Mouse (Mus musculus): Measurements from ENCODE around the gene Iqcg.
"Not testable (repeated sequence)": the region's sequence is repeated elsewhere in the genome, so short reads cannot be mapped to it uniquely, and the experiment has no call there.

Iqcg gene

DNA sequence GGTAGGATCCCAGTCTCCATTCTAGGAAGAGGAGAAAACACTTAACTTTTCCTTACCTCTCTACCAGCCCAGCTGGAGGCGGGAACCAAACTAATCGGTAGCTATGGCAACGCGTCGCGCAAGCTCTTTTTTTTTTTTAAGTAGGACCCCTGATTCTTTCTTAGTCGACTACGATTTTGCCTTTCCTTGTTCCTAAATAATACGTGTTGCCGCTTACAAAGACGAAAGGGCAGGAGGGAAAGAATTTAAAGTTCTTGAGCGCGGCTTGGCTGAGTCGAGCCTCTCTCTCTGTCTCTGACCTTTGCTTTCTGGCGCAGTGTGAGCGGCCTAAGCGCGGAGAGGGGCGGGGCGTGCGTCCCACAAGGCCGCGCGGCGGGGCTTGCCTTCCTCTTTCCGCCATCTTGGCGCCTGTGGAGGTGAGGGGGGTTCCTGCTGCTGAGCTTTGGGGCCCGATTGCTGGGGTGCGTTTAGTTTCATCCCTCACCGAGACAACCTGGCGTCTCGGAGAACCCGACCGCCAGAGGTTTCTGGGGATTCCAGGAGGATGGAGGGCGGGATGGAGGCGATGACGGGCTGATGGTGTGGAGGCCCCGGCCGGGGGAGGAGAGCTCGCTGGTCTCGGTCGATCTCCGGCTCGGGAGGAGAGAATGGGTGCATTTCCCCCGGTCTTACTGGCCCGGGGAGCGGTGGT, at the start of gene Iqcg, which contains the start of gene Rpl35a:
Iqcg (minus strand) TSS at position 124 of the 691 bp plus-strand sequence.
Rpl35a (plus strand) TSS at position 359 of the 691 bp plus-strand sequence.
- in situ Hi-C loops (cut with MboI, MseI), result no loop called here

DNA sequence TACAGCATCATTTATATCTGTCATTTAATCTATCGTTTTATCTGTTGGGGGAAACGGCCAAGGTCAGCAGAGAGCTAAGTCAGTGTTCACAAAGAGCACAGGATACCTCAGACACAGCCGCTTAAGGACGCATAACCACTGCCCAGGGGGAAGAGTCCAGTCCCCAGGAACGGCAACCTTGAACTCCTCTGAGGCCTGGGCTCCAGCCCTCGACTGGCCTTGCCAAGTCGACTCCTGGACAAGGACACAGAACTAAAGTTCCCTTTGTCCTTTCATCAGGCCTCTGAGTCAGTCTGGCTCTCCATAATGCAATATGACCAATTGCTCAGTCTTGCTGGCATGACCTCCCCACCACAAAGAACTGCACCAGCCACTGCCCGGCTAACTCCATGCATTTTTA, 29.6 kb upstream of the Iqcg start:
- in situ Hi-C loops (cut with MboI, MseI), result no loop called here

DNA sequence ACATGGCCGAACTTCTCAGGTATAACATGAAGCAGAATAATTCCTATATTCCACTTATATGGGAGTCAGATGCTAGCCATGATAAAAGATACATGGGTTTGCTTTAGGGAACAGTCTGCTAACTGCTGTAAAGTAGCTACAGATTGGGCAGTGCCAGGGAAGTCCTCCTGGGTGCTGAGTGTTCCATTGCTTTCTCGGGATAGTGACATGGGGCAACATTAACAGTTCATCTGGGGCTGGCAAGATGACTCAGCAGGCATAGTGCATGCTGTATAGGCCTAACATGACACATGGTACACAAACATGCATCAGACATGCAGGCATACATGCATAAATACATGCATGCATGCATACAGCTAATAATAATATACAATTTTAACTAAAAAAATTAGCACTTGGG, 28.0 kb upstream of the Iqcg start:
- in situ Hi-C loops (cut with MboI, MseI), result no loop called here

DNA sequence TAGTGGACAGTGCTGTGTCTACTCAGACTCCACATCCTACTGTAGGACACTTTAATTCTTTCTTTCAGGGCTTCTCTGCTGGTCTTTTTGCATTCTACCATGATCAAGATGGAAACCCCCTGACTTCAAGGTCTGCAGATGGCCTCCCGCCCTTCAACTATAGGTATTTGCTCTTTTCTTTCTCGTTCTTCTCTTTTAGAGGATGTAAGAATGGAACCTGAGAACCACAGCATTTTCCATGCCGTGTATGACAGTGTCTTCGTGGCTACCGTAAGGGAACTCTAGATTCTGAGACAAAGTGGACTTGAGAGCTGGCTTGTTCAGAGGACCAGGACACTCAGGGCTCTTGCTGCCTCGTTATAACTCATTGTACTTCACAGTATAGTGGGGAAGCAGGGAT, 26.9 kb upstream of the Iqcg start:
- in situ Hi-C loops (cut with MboI, MseI), result no loop called here

DNA sequence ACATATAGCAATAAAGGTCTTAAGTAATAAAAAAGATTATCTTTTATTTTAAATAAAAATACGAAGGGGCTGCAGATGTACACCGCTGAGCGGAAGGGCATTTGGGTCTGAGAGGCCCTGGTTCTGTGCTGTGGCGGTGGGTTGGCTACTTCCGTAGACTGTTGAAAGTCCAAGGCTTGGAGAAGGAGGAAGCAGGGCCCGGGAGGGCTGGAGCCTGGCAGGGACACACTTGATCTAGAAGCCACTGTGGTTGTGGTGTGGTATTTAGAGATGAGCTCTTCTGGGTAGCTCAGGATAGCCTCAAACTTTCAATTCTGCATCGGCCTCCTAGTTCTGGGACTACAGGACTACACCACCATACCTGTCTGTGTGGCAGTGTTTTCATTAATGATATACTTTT, 24.0 kb upstream of the Iqcg start:
- in situ Hi-C loops (cut with MboI, MseI), result no loop called here

DNA sequence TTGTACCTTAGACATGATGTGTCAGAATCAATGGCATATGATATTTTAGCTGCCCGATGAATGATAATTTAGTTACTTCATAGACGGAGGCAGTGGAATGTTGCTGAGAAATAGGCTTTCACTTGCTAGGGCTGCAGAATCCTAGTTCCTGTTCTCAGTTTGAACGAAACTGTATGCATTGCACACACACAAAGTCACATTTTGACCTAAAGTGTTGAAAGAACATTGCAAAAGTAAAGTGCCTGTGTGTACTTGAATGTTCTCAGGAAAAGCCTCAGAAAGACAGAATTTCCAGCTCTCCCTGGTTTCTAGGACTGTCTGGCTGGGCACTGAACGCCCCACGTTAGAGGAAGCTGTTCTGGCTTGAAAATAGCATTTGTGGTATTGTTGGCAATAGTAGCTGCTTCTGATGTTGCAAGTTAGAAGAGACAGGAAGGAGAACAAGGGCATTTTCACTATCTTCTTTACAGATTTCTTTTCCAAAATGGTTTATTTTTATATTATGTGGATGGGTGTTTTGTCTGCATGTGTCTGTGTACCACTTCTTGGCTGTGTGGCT, 21.1 kb upstream of the Iqcg start:
- in situ Hi-C loops (cut with MboI, MseI), result no loop called here

DNA sequence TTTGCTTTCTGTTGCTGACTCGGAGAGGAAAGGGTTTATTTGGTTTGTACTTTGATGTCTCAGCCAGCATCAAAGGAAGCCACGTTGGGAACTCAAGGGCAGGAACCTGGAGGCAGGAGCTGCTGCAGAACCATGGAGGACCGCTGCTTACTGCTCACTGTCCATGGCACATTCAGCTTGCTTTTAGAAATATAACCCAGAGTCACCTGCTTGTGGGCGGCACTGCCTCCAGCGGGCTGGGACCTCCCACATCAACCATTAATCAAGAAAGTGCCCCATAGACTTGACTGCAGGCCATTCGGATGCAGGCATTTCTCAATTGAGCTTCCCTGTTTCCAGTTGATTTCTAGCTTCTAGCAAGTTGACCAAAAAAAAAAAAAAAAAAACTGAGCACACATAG, 20.1 kb upstream of the Iqcg start:
- in situ Hi-C loops (cut with MboI, MseI), result no loop called here

DNA sequence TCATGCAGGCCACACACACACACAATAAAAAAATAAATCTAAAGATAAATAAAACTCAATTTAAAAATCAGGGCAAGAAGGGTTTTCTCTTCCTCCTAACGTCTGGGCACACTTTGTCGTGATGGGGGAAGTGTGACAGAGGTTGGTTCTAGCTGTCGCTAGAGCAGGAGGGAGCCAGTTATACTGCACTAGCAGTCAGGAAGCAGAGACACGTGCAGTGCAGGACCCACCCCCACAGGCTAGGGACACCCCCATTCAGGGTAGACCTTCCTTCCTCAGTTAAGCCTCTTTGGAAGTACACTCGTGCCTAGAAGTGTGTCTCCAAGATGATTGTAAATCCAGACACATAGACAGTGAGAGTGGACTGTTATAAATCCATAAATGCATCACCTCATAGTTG, 18.9 kb upstream of the Iqcg start:
- in situ Hi-C loops (cut with MboI, MseI), result no loop called here

DNA sequence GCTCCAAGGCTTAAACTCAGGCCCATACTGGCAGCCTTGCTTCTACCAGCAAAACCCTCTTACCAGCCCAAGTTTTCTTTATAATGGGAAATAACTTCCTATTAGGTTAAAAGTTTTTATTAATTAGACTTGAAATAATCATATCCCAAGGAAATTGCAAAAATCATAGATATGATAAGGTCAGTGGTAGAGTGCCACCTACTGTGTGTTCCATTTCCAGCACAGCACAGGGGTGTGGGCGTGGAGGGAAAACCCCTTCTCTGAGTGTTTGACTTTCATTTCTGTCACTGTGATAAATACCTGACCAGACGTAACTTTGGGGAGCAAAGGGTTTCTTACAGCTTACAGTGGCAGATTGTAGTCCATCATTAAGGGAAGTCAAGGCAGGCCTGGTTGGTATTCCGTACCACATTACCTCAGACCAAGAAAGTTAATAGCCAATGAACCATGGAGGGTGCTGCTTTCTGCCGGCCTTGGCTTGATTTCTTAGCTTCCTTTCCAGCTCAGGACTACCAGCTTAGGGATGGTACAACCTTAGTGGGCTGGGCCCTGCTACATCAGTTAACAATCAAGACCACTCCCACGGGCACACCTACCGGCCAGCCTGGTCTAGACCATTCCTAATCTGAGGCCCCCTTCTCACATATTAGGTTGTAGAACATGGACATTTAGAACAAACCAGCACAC, 17.0 kb upstream of the Iqcg start:
- in situ Hi-C loops (cut with MboI, MseI), result no loop called here

DNA sequence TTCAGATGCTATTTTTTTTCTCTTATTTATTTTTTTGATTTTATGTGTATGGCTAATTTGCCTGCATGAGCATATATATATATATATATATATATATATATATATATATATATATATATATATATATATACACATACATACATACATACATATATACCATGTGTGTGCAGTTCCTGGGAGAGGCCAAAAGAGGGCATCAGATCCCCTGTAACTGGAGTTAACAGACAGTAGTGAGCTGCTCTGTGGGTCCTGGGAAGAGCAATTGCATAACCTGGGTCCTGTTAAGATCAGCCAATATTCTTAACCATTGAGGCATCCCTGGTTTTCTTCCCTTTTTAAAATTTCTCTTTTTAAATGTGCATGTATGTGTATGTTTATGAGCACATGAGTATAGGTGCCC, 14.9 kb upstream of the Iqcg start:
- in situ Hi-C loops (cut with MboI, MseI), result no loop called here

DNA sequence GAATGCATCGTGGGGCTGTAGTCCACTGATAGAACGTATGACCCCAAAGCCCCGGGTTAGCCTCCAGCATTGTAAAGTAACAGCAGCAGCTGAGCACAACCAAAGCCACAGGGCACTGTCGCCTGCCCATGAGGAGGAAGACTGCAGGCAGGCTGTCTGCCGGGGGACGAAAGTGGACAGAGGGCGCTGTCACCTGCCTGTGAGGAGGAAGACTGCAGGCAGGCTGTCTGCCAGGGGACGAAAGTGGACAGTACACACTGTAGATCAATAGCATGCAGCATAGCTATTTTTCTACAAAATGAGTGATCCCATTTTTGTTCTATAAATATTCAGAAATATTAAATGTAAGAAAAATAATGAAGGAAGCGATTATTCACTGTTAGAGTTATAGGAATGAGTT, 8.6 kb upstream of the Iqcg start:
- in situ Hi-C loops (cut with MboI, MseI), result loop anchor here (10.0 kb wide), 1 partner anchor 1980 kb away; the partner anchor contains the start of gene Xxylt1

DNA sequence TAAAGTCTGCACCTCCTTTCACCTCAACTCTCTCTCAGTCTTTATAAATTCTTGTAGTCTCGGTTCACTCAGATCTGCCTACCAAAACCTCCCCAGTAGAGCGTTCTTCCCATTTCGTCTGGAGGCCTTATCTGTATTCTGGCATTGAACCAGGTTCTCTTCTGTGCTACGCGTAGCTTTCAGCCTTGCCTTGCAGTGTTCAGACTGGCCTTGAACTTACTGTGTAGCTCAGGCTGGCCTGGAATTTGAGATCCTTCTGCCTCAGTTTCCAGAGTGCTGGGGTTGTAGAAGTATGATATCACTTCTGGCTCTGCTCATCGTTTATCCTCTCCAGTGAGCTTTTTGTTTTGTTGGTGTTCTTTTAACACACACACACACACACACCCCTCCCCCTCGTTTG, 7.2 kb upstream of the Iqcg start:
- in situ Hi-C loops (cut with MboI, MseI), result loop anchor here (10.0 kb wide), 1 partner anchor 1978 kb away; the partner anchor contains the start of gene Xxylt1

DNA sequence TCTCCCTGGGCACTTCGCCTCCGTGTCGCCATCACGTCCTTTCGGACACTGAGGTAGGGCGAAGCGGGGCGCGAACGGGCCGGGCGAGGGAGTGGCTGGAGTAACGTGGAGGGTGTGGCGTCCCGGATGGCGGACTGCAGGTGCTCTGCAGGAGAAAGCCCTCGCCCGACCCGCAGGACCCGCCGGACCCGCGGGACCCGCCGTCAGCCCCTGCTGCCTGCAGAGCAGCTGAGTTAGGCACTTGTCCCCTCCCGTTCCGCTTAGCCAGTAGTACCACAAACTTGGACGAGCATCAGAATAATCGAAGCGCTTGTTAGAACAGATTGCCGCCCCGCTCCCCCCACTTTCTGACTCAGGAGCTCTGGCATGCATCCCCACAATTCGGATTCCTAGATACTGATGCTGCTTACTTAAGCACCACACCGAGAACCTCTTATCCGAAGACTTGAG, 6.7 kb upstream of the Iqcg start:
- in situ Hi-C loops (cut with MboI, MseI), result loop anchor here (10.0 kb wide), 1 partner anchor 1978 kb away; the partner anchor contains the start of gene Xxylt1

DNA sequence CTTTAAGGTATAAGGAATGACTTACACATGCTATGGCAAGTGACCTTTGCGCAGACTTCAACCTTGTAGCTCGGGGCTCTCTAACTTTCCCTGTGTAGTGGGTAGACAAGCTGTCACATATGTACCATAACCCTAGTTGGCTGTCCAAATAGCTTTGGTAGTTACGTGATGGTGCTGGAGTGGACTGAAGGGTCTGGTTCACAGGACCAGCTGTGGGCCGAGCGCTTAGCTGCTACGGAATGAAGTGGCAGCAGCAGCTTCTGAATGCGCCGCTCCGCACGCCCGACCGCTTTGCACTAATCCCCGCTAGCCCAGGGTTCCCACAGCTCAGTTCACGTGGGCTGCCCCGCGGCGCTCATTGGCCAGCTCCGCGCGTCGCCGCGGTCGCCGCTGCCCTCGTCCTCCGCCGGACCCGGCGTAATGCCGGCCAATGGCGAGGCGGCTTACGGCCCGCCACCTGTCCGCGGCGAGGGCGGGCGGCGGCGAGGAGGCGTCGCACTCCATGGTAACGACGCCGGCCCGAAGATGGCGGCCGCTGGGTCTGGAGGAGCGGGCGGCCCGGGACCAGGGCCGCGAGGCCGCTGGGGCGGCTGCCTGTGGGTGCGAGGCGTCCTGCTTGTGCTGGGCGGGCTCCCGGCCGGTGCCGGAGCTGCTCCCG, 6.1 kb upstream of the Iqcg start, which contains the start of gene Lmln:
Lmln (plus strand) TSS at position 498 of the 658 bp plus-strand sequence.
- in situ Hi-C loops (cut with MboI, MseI), result loop anchor here (10.0 kb wide), 1 partner anchor 1977 kb away; the partner anchor contains the start of gene Xxylt1

DNA sequence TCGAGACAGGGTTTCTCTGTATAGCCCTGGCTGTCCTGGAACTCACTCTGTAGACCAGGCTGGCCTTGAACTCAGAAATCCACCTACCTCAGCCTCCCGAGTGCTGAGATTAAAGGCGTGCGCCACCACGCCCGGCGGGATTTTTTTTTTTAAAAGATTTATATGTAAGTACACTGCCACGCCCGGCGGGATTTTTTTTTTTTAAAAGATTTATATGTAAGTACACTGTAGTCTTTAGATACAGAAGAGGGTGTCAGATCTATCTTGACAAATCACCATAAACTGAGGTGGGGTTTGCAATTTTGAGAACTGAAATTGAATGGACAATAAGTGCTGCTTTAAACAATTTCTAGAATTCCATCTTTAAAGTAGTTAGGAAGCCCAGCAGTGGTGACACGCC, 5.4 kb upstream of the Iqcg start:
- in situ Hi-C loops (cut with MboI, MseI), result loop anchor here (10.0 kb wide), 1 partner anchor 1977 kb away; the partner anchor contains the start of gene Xxylt1

DNA sequence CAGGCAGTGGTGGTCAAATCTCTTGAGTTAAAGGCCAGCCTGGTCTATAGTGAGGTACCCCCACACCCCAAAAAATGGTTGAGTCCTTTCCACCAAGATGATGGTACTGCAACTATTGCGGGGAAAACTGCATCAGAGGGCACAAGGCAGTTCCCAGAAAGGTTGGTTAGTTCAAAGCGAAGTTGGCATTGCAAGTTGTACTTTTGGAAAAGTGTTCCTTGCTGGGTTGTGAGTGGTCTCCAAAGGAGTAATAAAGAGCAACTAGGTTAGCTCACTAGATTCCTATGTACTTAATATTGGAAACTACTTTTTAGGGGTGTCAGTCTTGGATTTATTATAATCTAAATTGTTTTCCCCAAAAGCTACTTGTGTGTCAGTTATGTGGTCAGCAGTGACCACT, 4.9 kb upstream of the Iqcg start:
- in situ Hi-C loops (cut with MboI, MseI), result loop anchor here (10.0 kb wide), 1 partner anchor 1976 kb away; the partner anchor contains the start of gene Xxylt1

DNA sequence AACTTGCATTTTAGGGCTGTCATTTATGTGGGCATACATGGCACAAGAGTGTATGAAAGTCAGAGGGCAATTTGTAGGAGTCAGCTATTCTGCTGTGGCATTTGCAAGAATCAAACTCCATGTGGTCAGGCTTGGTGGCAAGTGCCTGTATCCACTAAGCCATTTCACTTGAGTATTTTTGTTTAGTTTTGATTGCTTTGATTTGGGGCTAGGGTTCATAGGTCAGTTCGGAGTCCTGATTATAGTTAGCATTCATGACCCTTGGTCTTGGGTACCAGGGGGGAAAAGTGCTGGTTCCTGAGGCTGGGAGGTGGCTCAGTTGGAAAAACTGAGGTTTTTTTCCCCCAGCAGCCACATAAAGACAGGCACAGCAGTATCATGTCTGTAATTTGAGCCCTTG, 3.5 kb upstream of the Iqcg start:
- in situ Hi-C loops (cut with MboI, MseI), result no loop called here

DNA sequence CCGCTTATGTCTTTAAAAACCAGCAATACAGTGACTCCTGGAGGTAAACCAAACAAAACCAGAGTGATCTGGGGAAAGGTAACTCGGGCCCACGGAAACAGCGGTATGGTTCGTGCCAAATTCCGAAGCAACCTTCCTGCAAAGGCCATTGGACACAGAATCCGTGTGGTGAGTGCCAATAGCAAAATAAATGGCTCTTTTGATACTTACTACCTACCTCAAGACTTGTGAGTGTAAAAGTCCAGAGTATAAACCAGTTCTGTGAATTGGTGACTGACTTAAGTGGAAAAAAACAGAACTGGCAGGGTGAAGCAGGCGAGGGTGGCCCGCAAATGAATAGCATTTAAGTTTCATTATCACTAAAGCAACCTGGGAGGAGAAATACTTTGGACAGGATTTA, 2.6 kb upstream of the Iqcg start:
- in situ Hi-C loops (cut with MboI, MseI), result not testable (repeated sequence)

DNA sequence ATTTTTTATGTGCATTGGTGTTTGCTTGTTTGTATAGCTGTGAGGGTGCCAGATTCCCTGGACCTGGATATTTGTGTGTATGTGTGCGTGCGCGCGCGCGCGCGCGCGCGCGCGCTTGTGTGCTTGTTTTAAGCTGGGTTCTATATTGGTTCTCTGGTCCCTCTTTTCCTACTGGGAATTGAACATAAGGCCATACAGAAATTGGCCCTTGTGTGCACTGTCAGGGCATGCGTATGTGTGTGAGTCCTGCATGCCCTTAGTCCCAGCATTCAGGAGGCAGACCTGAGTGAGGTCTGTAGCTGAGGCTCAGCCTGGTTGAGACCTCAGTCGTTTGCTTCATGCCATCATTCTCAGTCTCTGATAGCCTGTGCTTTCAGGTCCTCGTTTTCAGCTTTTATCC, 2.0 kb upstream of the Iqcg start:
- in situ Hi-C loops (cut with MboI, MseI), result no loop called here

DNA sequence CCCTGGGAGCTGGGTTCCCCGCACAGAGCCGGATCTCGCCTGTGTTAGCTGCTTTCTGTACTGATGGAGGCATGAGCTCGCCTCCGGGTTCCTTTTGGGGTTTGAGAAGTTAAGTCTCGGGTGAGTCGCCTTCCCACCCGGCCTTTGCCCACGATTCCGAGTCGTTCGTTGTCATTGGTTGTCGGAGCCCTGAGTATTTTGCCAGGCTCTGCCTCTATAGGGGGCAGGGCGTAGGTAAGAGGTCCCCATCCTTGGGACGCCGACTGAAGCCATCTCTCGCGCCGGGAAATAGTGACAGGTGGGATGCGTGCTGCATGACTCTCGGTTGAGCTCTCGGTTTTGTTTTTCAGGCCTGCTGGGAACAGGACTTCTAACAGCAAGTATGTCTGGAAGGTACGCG, 768 bp upstream of the Iqcg start:
- in situ Hi-C loops (cut with MboI, MseI), result no loop called here

DNA sequence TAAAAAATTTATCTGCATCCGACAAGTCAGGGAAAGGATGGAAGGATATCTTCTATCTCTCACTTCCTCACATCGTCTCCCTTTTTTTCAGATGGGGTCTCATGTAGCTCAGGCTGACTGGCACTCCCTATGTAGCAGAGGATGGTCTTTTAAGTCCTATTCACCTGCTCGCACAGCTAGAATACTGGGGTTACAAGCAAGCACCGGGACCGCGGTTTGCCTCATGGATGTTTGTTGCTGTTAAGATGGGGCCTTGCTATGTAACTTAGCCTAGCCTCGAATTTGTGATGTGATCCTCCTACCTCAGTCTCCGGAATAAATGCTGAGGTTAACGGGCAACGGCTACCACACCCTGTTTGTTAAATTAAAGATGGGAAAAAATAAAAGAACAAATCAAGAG, 363 bp downstream of the Iqcg start:
- in situ Hi-C loops (cut with MboI, MseI), result no loop called here

DNA sequence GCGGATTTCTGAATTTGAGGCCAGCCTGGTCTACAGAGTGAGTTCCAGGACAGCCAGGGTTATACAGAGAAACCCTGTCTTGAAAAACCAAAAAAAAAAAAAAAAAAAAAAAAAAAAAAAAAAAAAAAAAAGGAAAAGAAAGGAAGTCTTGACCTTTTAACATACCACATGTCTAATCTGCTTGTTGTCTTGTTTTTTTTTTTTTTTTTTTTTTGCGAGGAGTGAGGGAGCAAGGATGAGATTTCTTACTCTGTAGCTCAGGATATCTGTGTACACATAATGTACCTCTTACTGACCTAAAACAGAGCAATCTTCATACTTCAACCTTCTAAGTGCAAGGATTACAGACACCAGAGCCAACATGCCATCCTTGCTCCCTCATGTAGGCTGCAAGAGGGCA, 1.1 kb downstream of the Iqcg start:
- in situ Hi-C loops (cut with MboI, MseI), result not testable (repeated sequence)

All from T-helper 2 cell (primary cell).